Mouse (Mus musculus): Measurements from ENCODE around the gene Dnajb13. TPM values are rescaled to one million over a fixed set of nuclear protein-coding genes. Genes with fewer than 3 reads are reported as not detected.

Dnajb13 gene
- polyA plus RNA-seq, 1 experiment from 2014 or later = 1.7 TPM

DNA sequence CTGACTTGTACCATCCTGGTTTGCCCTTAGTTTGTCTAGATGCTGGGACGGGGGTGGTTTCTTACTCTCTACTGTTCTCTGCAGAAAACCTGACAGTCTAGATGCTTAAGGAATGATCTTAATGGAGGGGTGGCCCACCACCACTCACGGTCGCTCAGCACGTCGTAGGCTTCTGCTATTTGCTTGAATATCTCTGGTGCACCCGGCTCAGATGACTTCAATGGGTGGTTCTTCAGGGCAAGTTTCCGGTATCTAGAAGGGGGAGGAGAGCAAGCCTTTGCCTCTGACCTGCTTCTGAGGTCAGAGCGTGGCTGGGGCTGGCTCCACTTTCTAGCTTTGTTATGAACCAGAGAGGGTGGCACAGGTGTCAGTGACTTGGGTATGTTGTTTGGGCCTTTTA is 3.2 kb downstream of the Dnajb13 start:
- DNase-seq (ENCODE audit: low spot score) = no peak

DNA sequence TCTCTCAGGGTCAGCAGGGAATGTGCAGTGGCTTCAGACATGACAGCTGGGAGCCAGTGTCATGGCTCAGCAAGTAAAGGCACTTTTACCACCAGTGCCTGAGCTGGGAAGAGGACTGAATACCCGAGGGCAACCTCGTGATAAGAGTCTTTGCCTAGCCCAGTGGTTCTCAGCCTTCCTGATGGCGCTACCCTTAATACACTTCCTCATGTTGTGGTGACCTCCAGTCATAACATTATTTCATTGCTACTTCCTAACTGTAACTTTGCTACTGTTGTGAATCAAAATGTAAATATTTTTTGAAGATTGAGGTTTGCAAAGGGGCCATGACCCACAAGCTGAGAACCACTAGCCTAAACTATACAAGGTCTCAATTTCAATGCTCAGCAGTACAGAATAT is 6.1 kb downstream of the Dnajb13 start:
- DNase-seq (ENCODE audit: low spot score) = no peak

DNA sequence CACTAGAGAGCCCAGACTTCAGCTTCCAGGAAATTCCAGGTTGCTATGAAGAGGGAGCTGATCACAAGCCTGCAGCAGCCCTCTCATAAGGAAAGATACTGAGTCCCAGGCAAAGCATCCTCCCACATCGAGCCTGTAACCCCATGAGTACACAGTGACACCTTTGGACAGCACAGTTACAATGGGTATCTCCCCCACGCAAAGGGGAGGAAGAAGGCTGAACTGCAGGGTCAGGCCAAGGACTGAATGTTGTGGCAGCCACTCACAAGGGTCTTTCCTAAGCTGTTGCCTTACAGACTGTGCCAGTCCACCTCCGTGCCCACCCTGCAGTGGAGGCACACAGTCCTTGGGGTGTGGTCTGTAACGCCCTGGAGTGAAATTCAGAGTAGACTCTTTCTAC is 8.3 kb downstream of the Dnajb13 start:
- no peak for DNase-seq (ENCODE audit: low spot score)

DNA sequence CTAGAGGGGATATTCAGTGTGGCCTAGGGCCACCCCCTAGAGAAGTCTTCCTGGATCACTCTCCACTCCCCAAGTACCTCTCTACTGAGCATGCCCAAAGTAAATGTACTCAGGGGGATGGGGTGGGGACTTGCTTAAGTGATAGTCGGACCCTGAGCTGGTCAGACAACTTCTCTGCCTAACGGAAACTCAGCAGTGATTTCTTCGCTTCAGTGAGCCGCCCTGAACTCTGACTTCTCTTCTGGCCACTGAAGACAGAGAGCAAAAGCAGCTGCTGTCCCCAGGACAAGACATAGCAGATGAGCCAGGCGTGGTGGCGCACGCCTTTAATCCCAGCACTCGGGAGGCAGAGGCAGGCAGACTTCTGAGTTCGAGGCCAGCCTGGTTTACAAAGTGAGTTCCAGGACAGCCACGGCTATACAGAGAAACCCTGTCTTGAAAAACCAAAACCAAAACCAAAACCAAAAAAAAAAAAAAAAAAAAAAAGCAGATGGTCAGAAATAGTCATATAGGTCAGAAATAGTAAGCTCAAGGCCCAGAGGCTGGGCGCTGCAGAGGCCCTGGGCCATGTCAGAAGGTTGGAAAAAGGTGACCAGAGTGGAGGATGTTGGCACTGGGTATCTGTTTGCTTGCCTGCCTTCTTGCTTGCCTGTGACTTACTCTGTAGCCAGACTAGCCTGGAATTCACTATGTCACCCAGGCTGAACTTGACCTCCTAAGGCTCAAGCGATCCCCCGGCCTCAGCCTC is 9.8 kb downstream of the Dnajb13 start:
- DNase-seq (ENCODE audit: low spot score) = no peak

DNA sequence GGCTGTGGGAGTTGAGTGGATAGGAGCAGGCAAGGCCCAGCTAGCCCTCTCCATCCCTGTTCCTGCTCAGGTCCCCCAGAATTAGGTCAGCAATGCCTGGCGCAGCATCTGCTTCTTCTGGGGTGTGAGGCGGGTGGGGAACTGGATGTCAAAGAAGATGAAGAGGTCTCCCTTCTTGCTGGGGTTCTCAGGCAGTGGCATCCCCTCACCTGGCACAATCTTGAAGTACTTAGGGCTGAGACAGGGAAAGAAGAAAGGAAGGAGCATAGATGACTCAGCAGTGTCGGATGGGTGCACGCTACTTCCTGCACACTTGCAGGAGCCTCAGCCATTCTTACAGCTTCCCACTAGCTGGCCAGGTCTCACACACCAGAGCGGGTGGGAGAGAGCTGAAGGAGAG is 11.7 kb downstream of the Dnajb13 start:
- DNase-seq (ENCODE audit: low spot score) = peak; percentile 73

DNA sequence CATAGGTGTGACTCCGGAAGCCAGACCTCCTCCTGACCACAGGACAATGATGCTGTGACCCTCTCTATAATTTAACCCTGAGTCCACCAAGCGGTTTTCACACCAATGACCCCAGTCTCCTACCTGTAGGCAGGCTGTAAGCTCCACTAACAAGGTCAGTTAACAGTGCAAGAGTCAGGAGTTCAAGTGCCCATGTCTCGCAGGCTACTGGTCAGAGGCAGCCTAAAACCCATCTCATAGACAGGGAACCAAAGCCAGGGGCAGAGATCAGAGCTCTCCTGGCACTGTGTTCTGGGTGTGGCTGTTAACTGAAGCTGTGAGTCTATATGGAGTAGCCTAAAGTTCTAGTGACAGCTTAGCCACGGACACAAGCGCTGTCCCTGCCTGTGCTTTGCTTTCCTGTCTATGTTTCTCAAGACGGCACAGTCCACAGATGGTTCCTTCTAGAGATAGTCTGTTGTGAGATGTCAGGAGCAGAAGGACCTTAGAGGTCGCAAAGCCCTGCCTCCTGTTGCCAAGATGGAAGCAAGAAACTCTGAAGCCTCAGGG is 12.3 kb downstream of the Dnajb13 start:
- no peak for DNase-seq (ENCODE audit: low spot score)

DNA sequence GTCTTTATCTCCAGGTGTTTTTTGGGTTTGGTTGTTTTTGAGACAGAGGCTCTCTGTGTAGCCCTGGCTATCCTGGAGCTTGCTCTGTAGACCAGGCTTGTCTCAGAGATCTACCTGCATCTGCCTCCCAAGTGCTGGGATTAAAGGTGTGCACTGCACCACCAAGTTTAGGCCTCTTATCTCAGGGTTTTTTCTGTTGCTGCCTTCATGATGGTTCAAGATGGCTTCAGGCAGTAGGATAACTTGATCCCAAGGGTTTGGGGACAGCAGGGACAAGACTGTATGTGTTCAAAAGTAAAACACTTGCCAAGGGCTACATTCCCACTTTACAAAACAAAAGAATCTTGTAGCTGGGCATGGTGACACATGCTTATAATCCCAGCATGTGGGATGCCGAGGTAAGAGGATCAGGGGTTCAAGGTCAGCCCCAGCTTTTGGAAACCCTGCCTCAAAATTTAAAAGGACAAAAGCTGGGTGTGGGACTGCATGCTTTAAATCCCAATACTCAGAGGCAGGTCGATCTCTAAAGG is 12.9 kb downstream of the Dnajb13 start:
- DNase-seq (ENCODE audit: low spot score) = no peak

DNA sequence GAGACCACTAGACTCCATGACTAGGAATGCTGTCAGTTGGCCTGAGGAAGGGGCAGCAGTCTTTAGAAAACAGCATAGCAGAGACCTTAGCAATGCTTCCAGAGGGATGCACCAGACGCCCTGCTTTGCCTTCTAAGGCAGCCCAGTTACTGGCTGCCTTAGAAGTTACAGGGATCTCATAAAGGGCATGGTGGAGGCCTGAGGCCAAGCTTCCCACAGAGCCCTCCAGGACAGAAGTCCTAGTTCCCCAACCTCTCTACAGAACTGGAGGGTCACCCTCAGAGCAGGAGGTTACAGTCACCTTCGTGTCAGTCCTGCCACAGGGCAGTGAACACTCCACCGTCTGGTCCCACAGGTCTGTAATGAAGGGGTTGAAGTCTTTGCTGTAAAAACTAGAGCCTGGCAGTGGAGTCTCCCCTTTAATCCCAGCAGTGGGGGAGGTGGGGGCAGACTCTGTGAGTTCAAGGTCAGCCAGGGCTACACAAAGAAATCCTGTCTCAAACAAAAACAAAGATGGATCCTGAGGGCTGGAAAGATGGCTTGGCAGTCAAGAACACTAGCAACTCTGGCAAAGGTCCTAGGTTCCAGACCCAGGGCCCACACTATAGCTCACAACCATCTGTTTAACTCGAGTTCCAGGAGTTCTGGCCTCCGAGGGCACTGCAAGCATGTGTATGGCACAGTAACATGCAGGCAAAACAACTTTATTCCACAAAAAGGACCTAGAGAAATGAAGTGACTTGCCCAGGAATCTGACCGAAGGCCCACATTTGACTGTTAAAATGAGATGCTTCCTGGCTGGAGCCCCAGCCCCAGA is 13.5 kb downstream of the Dnajb13 start:
- no peak for DNase-seq (ENCODE audit: low spot score)

DNA sequence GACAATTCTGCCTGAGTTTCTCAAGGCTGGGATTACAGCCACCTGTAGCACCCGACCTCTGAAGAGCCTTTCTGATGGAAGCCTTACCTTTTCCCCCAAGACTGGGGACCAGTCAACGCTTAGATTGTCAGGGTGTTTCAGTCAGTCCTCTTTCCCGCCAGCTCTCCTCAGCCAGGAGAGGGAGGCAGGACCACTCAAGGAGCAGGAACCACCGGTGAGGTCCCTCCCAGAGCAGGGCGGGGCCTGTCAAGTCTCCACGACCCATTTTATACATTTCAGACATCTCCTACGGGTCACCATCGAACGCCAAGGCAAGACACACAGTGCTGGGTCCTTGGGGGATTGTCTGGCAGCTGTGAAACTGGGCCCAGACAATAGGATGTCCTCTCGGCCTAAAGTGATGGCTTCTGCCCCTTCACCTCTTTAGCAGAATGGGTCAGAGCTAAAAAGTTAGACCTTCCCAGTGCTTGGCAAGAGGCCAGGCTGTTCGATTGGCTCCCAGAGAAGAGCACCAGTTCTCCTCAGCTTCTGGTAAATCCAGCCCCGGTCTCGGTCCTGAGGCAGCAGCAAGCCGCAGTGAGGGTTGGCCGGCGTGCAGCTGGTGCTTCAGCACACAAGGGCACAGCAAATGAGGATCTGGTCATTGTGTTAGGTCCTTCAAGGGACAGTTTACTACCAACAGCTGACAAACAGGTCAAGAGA is 14.3 kb downstream of the Dnajb13 start:
- no peak for DNase-seq (ENCODE audit: low spot score)

DNA sequence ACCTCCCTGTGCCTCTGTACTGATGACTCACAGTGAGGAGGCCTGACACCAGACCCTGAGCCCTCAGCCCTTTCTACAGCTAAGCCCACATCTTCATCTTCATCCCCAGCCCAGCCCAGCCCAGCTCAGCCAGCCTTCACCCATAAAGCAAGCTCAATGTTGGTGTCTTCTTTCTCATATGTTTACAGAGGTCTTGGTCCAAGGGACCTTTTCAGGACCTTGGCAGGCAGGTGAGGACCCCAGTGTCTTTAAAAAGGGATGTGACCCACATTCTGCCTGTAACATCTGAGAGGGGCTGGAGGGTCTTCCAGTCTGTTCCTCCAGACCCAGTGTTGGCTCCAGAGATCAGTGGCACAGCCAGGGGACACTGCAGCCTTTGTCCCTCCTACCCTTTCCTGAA is 15.3 kb downstream of the Dnajb13 start:
- DNase-seq (ENCODE audit: low spot score) = no peak

DNA sequence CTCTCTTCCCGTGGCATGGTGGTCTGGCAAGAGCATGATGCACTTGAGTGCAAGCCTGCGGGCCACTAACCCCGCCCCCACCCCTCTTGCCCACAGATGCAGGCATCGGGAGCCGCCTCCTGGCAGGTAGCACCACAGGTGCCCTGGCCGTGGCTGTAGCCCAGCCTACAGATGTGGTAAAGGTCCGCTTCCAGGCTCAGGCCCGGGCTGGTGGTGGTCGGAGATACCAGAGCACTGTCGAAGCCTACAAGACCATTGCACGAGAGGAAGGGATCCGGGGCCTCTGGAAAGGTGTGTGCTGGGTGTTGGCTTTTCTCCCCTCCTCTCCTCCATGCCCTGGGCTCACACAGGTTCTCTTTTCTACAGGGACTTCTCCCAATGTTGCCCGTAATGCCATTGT is 16.8 kb downstream of the Dnajb13 start:
- no peak for DNase-seq (ENCODE audit: low spot score)

DNA sequence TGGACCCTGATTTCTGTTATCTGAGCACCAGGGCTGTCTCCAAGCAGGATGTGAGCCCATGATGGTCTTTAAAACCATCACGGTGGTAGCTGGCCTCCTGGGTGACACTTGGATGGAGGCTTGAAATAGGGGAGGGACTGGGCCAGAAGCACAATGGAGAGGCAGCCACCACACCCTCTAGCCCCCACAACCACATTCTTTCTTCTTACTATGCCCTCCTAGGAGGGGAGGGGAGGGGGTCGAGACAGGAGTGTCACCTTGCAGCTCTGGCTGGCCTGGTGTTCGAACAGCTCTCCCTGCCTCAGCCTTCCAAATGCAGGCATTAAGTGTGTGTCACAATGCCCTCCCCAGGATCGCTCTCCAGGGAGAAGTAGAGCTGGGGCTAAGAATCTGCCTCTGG is 17.4 kb downstream of the Dnajb13 start:
- DNase-seq (ENCODE audit: low spot score) = no peak

DNA sequence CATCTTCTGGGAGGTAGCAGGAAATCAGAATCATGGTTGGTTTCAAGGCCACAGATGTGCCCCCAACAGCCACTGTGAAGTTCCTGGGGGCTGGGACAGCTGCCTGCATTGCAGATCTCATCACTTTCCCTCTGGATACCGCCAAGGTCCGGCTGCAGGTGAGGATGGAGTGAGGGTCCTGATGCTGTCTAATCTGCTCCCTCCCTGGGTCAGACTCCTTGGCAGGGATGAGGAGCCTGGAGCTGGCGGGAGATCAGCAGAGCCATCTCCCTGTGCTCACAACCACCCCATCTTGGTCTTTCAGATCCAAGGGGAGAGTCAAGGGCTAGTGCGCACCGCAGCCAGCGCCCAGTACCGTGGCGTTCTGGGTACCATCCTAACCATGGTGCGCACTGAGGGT is 18.0 kb downstream of the Dnajb13 start:
- DNase-seq (ENCODE audit: low spot score) = no peak

DNA sequence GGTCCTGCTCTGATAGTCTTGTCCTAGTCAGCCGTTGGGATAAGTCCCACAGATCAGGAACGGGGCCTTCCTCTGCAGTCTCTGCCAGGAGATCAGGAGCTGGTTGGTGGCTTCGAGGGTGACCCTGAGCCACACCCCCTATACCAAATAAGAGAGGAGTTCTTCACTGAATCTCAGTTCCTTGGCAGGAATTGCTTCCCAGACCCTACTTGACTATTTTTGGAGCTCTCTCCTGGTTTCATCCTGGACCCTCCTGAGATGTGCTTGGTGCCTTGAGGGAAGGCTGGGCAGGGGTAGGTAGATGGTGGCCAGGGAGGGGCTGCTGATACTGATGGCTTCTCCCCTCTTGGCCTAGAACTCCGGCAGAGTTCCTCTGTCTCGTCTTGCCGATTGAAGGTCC is 18.4 kb downstream of the Dnajb13 start:
- no peak for DNase-seq (ENCODE audit: low spot score)

DNA sequence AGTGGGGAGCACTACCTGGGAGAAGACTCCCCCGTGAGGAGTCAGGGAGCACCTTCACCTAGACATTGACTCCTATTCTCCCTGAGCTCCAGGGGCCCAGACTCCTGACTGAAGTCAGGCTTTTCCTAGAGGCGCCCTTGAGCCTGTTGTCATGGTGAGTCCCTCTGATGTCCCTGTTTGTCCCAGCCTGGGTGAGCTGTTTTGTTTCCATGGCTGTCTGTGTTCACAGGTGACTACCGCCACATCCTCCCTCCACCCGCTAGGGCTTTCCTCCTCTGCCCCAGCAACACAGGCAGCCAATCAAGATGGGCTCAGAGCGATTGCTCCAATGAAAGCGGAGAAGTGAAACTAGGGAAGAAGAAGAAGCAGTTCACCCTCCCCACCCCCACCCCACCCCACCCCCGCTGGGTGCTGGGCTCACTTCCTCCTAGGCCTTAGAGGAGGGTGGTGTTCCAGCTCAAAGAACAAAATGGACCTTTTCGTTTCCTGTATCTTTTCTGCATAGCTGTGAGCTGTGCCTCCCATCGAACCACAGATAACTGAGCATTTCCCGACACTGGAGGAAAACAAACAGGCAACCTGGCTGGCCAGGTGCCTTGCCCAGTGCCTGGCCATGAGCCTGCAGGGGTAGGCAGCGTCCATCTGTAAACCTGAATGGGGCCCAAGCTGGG is 19.0 kb downstream of the Dnajb13 start:
- peak; percentile 96 for DNase-seq (ENCODE audit: low spot score)

DNA sequence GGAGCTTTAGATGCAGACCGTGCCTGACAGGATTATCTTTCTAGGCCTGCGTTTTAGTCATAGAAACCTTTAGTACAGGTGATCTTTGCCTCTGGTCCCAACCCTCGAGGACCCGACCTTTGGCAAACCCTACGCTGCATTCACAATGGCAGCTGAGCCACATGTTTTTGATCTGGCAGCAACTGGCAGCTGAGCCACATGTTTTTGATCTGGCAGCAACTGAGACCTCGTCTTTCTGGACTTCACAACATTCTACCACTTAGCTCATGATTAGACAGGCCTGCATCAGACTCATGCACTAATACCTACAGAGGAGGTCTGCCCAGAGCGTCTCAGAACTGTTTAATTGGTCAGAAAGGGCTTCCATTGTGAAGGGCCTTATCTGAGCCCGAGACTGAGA is 19.7 kb downstream of the Dnajb13 start:
- peak; percentile 54 for DNase-seq (ENCODE audit: low spot score)

DNA sequence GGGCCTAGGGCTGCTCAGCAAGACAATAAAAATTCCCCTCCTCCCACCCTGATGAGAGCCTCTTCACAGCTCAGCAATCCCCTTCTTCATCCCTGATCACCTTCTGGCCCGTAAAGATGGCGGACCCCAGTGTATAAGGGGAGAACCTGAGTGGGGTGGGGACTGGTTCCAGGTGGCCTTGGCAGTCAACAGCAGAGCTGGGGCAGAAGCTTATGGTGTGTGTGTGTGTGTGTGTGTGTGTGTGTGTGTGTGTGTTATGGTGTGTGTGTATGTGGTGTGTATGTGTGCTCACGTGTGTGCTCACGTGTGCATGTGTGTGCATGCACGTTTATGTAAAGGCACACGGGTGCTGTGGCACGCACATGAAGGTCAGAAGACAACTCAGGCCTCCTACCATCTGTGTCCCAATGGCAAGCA is 20.3 kb downstream of the Dnajb13 start:
- DNase-seq (ENCODE audit: low spot score) = peak; percentile 43

DNA sequence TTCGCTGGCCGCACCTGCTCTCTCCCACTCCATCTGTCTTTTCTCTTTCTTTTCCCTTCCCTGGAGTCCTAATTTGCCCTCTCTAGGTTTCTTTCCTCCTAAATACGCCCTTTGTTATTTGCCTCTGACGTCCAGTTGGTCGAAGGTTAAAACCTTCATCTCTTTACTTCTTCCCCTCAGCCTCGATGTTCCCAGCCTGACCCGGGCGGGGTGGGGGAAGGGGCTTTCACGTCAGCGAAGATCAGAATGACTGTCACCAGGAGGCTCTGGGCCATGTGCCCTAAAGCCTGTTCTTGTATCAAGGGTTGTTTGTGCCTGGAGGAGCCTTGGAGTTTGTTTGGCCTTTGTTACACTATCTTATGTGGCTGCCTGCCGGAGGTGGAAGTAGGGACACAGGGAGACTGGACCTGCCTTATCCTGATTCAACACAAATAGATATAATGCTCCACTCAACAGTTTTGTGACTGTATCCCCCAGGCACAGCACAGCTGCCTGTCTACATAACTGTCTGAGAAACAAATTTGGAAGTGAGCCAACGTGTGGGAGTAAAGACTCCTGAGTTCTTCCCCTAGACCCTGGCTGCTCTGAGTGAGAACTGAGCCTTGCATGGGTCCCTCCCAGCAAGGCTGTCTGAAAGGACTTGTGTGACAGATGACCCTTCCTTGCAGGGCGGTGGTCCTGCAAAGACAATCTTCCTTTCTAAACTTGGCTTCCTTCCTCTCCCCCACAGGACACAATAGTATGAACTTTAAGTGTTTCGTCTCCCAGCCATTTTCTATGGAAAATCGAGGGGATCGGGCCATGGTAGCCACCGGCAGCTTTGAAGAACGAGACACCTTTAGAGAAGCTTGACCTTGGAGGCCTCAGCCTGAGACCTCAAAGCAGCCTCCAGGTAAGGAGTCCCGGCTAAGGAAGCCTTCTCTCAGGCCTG is 21.0 kb downstream of the Dnajb13 start:
- DNase-seq (ENCODE audit: low spot score) = peak; percentile 49

DNA sequence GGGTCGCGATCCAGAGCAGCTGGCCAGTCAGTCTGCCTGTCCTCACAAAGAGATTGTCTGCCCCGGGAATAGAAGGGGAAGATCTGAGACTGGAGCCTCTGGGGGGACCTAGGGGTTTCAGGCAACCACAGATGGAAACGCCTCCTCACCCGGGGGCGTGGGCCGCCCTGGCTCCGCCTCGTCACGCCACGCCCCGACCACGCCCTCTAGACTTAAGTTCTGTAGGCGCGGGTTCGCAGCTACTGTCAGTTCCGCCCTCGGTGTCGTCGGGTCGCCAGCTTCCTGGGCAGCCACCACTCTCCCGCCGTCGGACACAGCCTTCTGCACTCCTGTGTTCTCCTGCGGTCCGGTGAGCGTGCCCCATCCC is 21.7 kb downstream of the Dnajb13 start, which contains the start of gene Ucp2:
Gene Ucp2 (plus strand): TSS at position 221 of the 367 bp plus-strand sequence.
- peak; percentile 95 for DNase-seq (ENCODE audit: low spot score)

Data from thymus, postnatal 0 days (tissue).